Mouse (Mus musculus): ENCODE data around the gene Hmga1.

The Hmga1 gene

DNA sequence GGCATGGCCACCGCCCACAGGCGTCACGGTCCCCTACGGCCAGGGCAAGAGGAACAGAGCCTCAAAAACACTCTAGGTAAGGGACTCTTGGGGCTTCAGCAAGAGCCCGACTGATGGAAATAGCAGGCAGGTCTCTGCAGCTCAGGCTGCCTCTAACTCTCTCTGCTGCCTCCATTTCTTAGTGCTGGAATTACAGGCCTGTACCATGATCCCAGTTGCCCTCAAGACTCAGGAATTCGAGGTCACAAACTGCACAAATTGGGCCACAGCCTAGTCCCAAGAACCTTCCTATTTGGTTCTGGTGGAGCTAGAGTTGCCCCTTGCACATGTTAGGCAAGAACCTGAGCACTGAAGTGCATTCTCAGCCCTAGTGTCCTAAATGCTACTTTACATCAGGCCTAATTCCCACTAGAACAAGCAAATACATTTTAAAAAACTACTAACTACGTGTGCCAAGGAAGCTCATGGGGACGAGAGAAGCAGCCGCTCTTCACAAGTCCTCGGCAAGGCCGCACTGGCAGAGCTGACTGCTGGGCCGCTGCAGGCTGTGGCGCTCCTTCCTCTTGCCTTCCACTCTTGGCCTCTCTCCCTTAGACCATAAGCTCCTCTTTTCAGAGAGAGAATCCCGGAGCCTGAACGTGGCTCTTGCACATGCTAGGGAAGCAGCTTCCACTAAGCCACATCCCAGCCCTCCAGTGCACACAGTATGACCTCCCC, 39.5 kb downstream of the Hmga1 start:
- DNase-seq = no peak

DNA sequence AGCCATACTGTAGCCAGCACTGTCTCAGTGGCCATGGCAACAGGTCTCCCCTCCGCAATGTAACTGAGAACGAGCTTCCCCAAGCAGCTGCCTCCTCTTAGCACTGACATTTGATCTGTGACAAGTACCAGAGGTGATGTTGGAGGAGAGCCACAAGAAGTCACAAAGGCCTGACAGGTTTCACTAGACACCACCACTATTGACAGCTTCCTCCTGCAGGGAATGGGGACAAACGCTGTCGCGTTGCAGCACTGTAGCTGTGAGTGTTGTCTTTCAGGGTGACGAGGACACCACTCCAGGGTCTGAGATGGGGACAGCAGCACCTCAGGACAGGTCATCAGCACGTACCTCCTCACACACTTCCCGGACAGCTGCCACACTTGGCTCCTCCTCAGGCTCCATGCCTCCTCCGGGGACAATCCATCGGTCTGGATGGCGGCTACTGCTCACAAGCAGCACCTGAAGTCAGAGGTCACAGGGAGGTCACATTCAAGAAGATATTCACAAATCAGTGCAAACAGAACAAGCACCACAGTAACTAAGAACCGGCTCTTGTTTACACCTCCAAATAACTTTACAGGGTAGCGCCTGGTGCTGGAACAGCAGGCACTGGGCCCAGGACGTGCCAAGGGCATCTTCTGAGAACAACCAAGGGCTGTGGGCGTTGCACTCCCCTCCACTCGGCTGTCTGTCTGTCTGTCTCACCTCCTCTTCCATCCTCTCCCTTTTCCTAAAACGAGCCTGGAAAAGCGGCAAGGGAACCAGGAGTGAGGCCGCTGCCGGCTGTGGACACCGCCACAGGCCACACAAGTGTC, 40.3 kb downstream of the Hmga1 start:
- no peak for DNase-seq

GRCm38 (mm10) chr17:27600286-27600685, 44.0 kb downstream of the Hmga1 start:
- no peak for DNase-seq

GRCm38 (mm10) chr17:27600869-27601268, 44.6 kb downstream of the Hmga1 start:
- no peak for DNase-seq

DNA sequence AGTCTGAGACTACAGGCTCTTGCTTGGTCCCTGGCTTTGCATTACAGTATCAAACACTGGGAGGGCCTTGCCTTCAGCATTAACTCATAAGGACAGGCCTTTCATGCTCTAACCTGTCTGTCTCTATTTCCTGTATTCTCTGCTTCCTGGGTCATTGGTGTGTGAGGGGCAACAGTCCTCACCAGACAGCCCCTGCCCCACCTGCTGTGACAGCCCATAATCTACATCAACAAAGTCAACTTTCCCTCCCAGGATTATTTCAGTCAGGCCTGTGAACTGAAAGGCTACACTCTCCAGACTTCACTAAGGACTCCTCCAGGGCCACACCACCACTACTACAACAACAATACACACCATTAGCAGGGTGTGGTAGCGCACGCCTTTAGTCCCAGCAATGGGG, 46.7 kb downstream of the Hmga1 start:
- DNase-seq = no peak

- DNase-seq = no peak
These were observed 47.4 kb downstream of the Hmga1 start for GRCm38 (mm10) chr17:27603522-27604234.

GRCm38 (mm10) chr17:27609576-27609975, 53.3 kb downstream of the Hmga1 start:
- DNase-seq = no peak

DNA sequence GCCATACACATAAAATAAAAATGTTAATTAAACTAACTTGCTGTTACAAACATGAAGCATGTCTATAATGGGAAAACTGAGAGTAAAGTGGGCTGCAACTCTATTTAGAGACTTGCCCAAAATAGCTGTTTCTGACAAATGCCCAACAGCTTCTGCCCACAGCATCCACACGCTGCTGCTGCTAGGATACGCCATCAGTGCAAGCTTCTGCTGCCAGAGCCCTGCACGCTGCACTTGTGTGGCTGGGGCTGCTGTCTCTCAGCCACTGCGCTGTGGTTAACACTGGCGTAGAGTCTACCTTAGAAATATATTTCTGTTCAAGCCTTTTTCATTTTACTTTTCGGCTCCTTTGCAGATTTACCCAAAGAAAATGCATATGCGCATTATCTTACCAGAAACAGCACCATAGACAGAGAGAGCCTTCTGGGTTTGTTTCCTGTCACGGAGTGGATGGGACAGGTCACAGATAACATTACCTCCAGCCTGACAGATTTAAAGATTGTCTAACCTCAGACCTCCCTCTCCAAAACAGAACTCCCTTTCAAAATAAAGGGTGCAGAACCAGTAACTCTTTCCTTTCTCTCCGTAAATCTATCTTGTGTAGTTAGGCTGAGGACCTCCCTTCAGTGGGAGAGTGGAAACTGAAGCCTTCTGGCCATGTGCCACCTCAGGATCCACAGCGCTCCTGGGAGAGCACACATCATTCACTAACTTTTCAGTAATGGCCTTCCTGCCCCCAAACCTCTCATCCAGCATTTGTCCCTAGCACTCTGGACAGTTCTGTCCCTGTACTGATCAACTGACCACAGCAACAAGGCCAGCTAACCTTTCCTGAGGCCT, 54.6 kb downstream of the Hmga1 start:
- no peak for DNase-seq

DNA sequence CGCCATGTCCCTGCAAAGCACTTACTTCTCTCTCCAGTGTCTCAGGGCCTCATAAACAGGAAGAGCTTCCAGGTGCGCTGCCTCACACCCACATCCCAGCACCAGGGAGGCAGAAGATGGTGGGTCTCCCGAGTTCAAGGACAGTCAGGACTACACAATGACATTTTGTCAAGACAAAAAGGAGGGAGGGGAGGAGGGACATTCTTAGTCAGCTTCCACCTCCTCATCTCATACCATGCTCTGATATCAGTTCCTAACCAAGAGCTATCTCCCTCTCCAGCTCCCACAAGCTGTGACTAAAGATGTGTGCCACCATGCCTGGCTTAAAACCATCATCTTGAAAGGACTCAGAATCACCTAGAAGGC, 55.2 kb downstream of the Hmga1 start:
- DNase-seq = no peak

DNA sequence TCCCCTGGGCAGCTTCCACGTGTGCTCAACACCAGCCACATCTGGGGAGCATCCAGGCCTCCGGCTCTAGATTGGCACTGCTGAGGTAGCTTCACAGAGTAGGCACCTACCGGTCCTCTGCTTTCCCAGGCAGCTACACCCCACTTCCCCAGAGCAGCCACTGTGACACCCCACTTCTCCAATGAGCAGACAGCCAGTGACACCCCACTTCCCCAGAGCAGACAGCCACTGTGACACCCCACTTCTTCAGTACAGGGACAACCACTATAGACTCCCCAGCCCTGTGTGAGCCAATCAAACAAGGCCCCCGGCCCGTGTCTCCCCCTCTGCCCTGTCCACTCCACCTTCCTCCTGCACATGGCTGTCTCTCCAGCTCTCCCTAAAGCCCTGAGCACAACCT, 55.7 kb downstream of the Hmga1 start:
- DNase-seq = no peak

DNA sequence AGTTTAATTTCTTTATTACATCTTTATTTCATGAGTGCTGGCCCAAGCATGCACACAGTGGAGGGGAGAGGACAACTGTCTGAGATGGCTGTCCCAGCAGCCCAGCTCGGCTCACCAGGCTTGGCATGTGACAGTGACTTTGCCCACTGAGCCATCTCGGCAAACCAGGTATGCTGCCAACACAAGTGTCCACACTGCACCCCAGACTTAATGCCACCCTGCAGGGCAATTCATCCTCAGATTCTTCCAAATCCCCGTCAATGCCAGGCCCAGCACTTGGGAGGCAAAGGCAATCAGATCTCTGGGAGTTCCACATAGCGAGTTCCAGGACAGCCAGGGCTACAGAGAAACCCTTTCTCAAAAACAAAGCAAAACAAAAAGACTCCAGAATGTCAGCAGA, 56.7 kb downstream of the Hmga1 start:
- DNase-seq = no peak
